Mouse (Mus musculus): ENCODE measurements around the gene Ppp5c.

DNA sequence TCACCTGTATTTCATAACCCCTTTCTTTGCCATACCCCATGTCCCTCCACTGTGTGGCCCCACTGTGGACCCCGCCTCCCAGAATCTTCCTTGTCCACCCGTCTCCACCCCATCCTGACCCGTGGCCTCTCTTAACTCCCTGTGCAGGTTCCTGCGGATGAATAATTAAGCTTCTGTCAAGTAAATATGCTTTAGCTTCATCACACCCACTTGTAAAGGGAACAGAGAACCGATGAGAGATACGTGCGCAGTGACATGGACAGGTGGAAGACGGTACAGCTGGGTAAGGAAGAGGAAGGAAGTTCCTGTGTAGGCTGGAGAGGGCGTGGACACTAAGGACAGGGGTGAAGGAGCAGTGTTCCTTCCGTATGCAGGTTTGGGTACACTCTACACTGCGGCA is 35.1 kb upstream of the Ppp5c start:
- TF ChIP-seq POLR2A (IDR thresholded peaks at IDR 0.05; ENCODE audit: insufficient read length, low read depth): no peak
- no peak for TF ChIP-seq SRF (IDR thresholded peaks at IDR 0.05; ENCODE audit: control insufficient read depth, insufficient read length, low read depth)
